Mouse (Mus musculus) spleen, adult 2 months (tissue): ENCODE measurements at regions not wholly inside any gene's neighbourhood (a gene's known extent, or its start where the extent isn't known, plus 50 kb on each side); places are given as distances from the start of the nearest gene placed in this dataset.

Experiments
- CTCF ChIP-seq: fragments of 200-500 bp; IDR thresholded peaks from 2 replicates; pipeline ENCODE4 v1.5.1; 2011; ENCODE audit warnings: mild to moderate bottlenecking, inconsistent platforms; ENCODE audit not compliant: insufficient read depth, insufficient read length, insufficient replicate concordance; ENCODE audit errors: extremely low read depth
- POLR2A ChIP-seq: fragments of 200-500 bp; IDR thresholded peaks from 2 replicates; pipeline ENCODE4 v1.6.1; 2011; ENCODE audit warnings: low read depth, low read length, inconsistent platforms

DNA sequence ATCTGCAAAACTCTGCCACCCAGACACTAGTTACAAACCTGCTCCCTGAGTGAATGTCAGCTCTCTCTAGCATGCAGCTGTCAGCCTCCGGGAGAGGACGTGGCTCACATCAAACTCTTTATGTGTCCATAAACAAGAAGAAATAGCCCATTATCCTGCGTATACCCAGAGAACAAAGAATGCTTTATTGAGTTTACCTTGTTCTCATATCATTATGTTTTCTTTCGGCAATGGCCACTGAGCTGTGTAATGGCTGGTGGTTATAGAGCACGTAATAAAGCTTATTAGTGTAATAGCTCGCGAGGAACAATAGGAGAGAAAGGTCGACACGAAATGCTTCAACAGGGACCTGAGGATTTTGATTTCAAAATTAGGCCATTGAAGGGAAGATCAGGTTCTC lies 331.6 kb downstream of the Hs3st1 start:
- TF ChIP-seq POLR2A (no peak), CTCF (no peak)
